Mouse (Mus musculus): ENCODE measurements around the gene Fam216a. TPM values are rescaled to one million over a fixed set of nuclear protein-coding genes. Genes with fewer than 3 reads are reported as not detected.

Gene Fam216a
- polyA plus RNA-seq, 1 experiment: 94.8 TPM

DNA sequence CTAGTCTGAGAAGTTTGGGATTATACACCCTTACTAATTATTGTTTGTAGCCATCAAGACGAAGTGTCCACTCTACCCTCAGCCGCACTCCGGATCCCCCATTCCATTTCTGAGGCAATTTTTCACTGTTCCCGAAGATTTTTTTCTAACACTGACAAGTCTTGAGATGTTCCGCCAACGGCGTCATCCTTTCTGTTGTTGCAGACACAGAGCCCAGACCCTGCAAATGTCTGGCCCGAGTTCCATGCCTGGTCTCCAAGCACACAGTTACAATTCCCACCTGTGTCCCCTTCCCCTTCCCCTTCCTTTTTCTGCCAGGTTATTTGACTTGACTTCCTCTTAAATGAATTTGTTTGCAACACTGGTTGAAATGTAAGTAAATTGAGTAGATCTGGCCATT lies 27.7 kb upstream of the Fam216a start:
- WGBS: 86% methylated on average over 8 of the region's 8 CpGs
- H3K4me3 ChIP-seq (replicated peaks; ENCODE audit: insufficient read depth, low read depth, low read length): no peak overlapping the region
- H3K27ac ChIP-seq (ENCODE audit: insufficient read depth, low read length): no peak overlapping the region
- TF ChIP-seq CTCF (IDR thresholded peaks at IDR 0.05; ENCODE audit: borderline replicate concordance, insufficient read depth, low read depth, low read length): no peak
- no peak for TF ChIP-seq POLR2A (IDR thresholded peaks at IDR 0.05; ENCODE audit: borderline replicate concordance, insufficient read depth, low read length)
- H3K4me1 ChIP-seq (ENCODE audit: control insufficient read depth, insufficient read depth, low read length): peaks cover 15% of the 10 kb centered on the region; the same call in 1 of the 2 replicates
- DNase-seq: no peak
- H3K27me3 ChIP-seq (ENCODE audit: control insufficient read depth, insufficient read depth, low read length): no peaks in the 10 kb centered on the region

DNA sequence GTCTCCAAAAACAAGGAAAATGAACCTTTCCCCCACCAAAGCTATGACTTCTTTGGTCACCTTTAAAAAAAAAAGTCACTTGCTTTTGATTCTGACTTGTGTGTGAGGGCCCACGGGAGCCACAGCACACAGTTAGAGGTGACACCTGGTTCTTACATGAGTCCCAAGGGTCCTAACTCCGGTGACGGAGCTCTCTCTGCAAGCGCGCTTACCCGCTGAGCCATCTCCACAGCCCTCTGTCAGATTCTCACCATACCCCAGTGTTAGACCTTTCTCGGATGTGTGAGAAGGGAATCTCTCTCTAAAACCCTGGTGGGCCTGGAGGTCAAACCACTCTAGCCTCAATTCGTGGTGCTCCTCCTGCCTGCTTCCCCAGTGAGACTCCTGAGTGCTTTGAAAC lies 25.3 kb upstream of the Fam216a start:
- Histone ChIP-seq H3K27me3 (ENCODE audit: control insufficient read depth, insufficient read depth, low read length) (no peaks in the 10 kb centered on the region), H3K4me3 (replicated peaks; ENCODE audit: insufficient read depth, low read depth, low read length) (no peak overlapping the region), H3K4me1 (ENCODE audit: control insufficient read depth, insufficient read depth, low read length) (peaks cover 17% of the 10 kb centered on the region; the same call in 1 of the 2 replicates), H3K27ac (ENCODE audit: insufficient read depth, low read length) (no peak overlapping the region)
- 86% methylated on average over 8 of the region's 8 CpGs for WGBS
- DNase-seq: no peak
- TF ChIP-seq CTCF (IDR thresholded peaks at IDR 0.05; ENCODE audit: borderline replicate concordance, insufficient read depth, low read depth, low read length) (no peak), POLR2A (IDR thresholded peaks at IDR 0.05; ENCODE audit: borderline replicate concordance, insufficient read depth, low read length) (no peak)

DNA sequence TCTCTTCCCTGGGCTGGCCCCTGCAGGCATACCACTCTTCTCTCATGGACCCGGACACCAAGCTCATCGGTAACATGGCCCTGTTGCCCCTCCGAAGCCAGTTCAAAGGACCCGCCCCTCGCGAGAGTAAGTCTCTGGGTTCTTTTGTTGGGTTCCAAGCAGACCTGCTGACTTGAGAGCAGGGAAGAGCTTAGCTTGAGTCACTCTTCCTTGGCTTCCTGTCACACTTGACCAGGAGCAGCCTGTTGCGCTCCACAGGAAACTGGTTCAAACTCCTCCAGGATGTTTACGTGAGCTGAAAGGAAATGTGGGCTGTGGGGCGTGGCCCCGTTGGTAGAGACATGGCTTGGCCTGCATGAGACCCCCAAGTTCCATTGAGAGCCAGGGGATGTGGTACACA lies 24.6 kb upstream of the Fam216a start:
- WGBS: 83% methylated on average over 10 of the region's 10 CpGs
- H3K27me3 ChIP-seq (ENCODE audit: control insufficient read depth, insufficient read depth, low read length): no peaks in the 10 kb centered on the region
- peaks cover 13% of the 10 kb centered on the region; the same call in 1 of the 2 replicates for H3K4me1 ChIP-seq (ENCODE audit: control insufficient read depth, insufficient read depth, low read length)
- no peak overlapping the region for H3K4me3 ChIP-seq (replicated peaks; ENCODE audit: insufficient read depth, low read depth, low read length)
- no peak overlapping the region for H3K27ac ChIP-seq (ENCODE audit: insufficient read depth, low read length)
- TF ChIP-seq POLR2A (IDR thresholded peaks at IDR 0.05; ENCODE audit: borderline replicate concordance, insufficient read depth, low read length): no peak
- no peak for TF ChIP-seq CTCF (IDR thresholded peaks at IDR 0.05; ENCODE audit: borderline replicate concordance, insufficient read depth, low read depth, low read length)
- DNase-seq: no peak

GRCm38 (mm10) chr5:122393887-122394286 lies 21.7 kb upstream of the Fam216a start:
- WGBS: 33% methylated on average over 2 of the region's 2 CpGs
- Histone ChIP-seq H3K4me3 (replicated peaks; ENCODE audit: insufficient read depth, low read depth, low read length) (no peak overlapping the region), H3K27me3 (ENCODE audit: control insufficient read depth, insufficient read depth, low read length) (no peaks in the 10 kb centered on the region), H3K4me1 (ENCODE audit: control insufficient read depth, insufficient read depth, low read length) (peaks cover 10% of the 10 kb centered on the region; the same call in 1 of the 2 replicates), H3K27ac (ENCODE audit: insufficient read depth, low read length) (no peak overlapping the region)
- TF ChIP-seq CTCF (IDR thresholded peaks at IDR 0.05; ENCODE audit: borderline replicate concordance, insufficient read depth, low read depth, low read length) (peak; percentile 77), POLR2A (IDR thresholded peaks at IDR 0.05; ENCODE audit: borderline replicate concordance, insufficient read depth, low read length) (no peak)
- peak; percentile 61 to 73 for DNase-seq

GRCm38 (mm10) chr5:122392227-122393004 lies 20.3 kb upstream of the Fam216a start:
- DNase-seq: peak in 1 of 2 experiments; percentile 48
- 6% methylated on average over 19 of the region's 19 CpGs for WGBS
- TF ChIP-seq CTCF (IDR thresholded peaks at IDR 0.05; ENCODE audit: borderline replicate concordance, insufficient read depth, low read depth, low read length): no peak
- no peak for TF ChIP-seq POLR2A (IDR thresholded peaks at IDR 0.05; ENCODE audit: borderline replicate concordance, insufficient read depth, low read length)
- H3K4me3 ChIP-seq (replicated peaks; ENCODE audit: insufficient read depth, low read depth, low read length): peak overlapping the region; percentile 94
- peaks cover 10% of the 10 kb centered on the region; the same call in 1 of the 2 replicates for H3K4me1 ChIP-seq (ENCODE audit: control insufficient read depth, insufficient read depth, low read length)
- no peak overlapping the region for H3K27ac ChIP-seq (ENCODE audit: insufficient read depth, low read length)
- no peaks in the 10 kb centered on the region for H3K27me3 ChIP-seq (ENCODE audit: control insufficient read depth, insufficient read depth, low read length)

DNA sequence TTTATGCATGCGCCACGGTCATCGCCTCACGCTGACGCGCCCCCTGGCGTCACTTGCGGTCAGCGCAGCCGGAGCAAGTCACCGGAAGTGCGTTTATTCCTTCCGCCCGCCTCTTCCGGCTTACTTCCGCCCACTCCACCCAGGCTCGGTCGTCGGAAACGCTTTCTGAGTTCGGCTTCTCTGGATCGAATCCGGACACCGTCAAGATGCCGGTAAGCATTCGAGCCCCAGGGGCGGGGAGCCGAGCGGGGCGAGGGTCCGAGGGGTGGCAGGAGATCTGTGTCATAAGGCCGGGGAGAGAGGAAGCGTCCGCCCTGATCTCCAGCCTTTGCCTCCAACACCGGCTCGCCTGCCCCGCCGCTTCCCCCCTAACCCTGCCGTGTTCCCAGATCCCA lies 19.6 kb upstream of the Fam216a start, which contains the start of gene Arpc3:
Gene Arpc3 (plus strand): TSS at position 93 of the 395 bp plus-strand sequence.
- H3K27me3 ChIP-seq (ENCODE audit: control insufficient read depth, insufficient read depth, low read length): no peaks in the 10 kb centered on the region
- under 1% methylated on average over 39 of the region's 39 CpGs for WGBS
- DNase-seq: peak; percentile 91 to 94
- H3K4me1 ChIP-seq (ENCODE audit: control insufficient read depth, insufficient read depth, low read length): peaks cover 10% of the 10 kb centered on the region; the same call in 1 of the 2 replicates
- H3K27ac ChIP-seq (ENCODE audit: insufficient read depth, low read length): no peak within 1 kb of the TSS
- H3K4me3 ChIP-seq (replicated peaks; ENCODE audit: insufficient read depth, low read depth, low read length): peak within 1 kb of the TSS; percentile 94
- TF ChIP-seq CTCF (IDR thresholded peaks at IDR 0.05; ENCODE audit: borderline replicate concordance, insufficient read depth, low read depth, low read length) (peak; percentile 90), POLR2A (IDR thresholded peaks at IDR 0.05; ENCODE audit: borderline replicate concordance, insufficient read depth, low read length) (peak; percentile 74; the same call in 1 of the 2 replicates)

- TF ChIP-seq POLR2A (IDR thresholded peaks at IDR 0.05; ENCODE audit: borderline replicate concordance, insufficient read depth, low read length) (no peak), CTCF (IDR thresholded peaks at IDR 0.05; ENCODE audit: borderline replicate concordance, insufficient read depth, low read depth, low read length) (no peak)
- WGBS: 47% methylated on average over 16 of the region's 16 CpGs
- H3K27ac ChIP-seq (ENCODE audit: insufficient read depth, low read length): no peak overlapping the region
Observed at GRCm38 (mm10) chr5:122391178-122391785, 19.1 kb upstream of the Fam216a start.

More at GRCm38 (mm10) chr5:122391178-122391785, 19.1 kb upstream of the Fam216a start:
- peaks cover 10% of the 10 kb centered on the region; the same call in 1 of the 2 replicates for H3K4me1 ChIP-seq (ENCODE audit: control insufficient read depth, insufficient read depth, low read length)
- H3K4me3 ChIP-seq (replicated peaks; ENCODE audit: insufficient read depth, low read depth, low read length): no peak overlapping the region
- no peaks in the 10 kb centered on the region for H3K27me3 ChIP-seq (ENCODE audit: control insufficient read depth, insufficient read depth, low read length)
- no peak for DNase-seq
